Mouse (Mus musculus) bone marrow macrophage, adult 2 months (primary cell): ENCODE data around the gene Mettl7a1. TPM values are rescaled to one million over a fixed set of nuclear protein-coding genes. Genes with fewer than 3 reads are reported as not detected.

ENCODE experiments used
- polyA plus RNA-seq: library from polyadenylated mRNA; stranded (reverse); fragments of >200 nt; gene quantifications from 2 replicates; pipeline ENCODE4 v1.2.4, GENCODE M21; 2012; ENCODE audit not compliant: missing spikeins, insufficient read depth, insufficient read length

Mettl7a1 gene
- polyA plus RNA-seq, 1 experiment: 46.4 TPM

Other genes starting within 250 kb of the Mettl7a1 start
- 51.1 and 54.6 TPM in 2 replicates for gene Atf1, start 76.3 kb upstream of the Mettl7a1 start, polyA plus RNA-seq
- gene Tmprss12, start 23.3 kb upstream of the Mettl7a1 start, polyA plus RNA-seq: not detected in 2 replicates
- not detected in 2 replicates for gene Mettl7a3, start 30.8 kb downstream of the Mettl7a1 start, polyA plus RNA-seq
- not detected in 2 replicates for gene Methig1, start 49.0 kb downstream of the Mettl7a1 start, polyA plus RNA-seq
- gene Mettl7a2, start 49.1 kb downstream of the Mettl7a1 start, polyA plus RNA-seq: not detected in 2 replicates
- gene Higd1c, start 60.4 kb downstream of the Mettl7a1 start, polyA plus RNA-seq: not detected in 2 replicates
- not detected in 2 replicates for gene Gm5475, start 118.0 kb downstream of the Mettl7a1 start, polyA plus RNA-seq
- 64.3 and 68.0 TPM in 2 replicates for gene Slc11a2, start 120.9 kb downstream of the Mettl7a1 start, polyA plus RNA-seq
- 41.7 and 45.7 TPM in 2 replicates for gene Letmd1, start 164.9 kb downstream of the Mettl7a1 start, polyA plus RNA-seq
- gene Csrnp2, start 191.3 kb downstream of the Mettl7a1 start, polyA plus RNA-seq: 2.2 and 2.8 TPM in 2 replicates
- 9.4 and 10.2 TPM in 2 replicates for gene Tfcp2, start 247.9 kb downstream of the Mettl7a1 start, polyA plus RNA-seq